Mouse (Mus musculus) effector memory CD4-positive, alpha-beta T cell, adult 7 months (primary cell): ENCODE data around the gene Map2k6. TPM values are rescaled to one million over a fixed set of nuclear protein-coding genes. Genes with fewer than 3 reads are reported as not detected.

Experiments
- polyA plus RNA-seq: library from polyadenylated mRNA; unstranded; fragments of 100-300 nt; shearing (Covaris generic); gene quantifications from one replicate; pipeline ENCODE4 v1.2.1, GENCODE M21; 2017

The Map2k6 gene
- 11.3 TPM for polyA plus RNA-seq

DNA sequence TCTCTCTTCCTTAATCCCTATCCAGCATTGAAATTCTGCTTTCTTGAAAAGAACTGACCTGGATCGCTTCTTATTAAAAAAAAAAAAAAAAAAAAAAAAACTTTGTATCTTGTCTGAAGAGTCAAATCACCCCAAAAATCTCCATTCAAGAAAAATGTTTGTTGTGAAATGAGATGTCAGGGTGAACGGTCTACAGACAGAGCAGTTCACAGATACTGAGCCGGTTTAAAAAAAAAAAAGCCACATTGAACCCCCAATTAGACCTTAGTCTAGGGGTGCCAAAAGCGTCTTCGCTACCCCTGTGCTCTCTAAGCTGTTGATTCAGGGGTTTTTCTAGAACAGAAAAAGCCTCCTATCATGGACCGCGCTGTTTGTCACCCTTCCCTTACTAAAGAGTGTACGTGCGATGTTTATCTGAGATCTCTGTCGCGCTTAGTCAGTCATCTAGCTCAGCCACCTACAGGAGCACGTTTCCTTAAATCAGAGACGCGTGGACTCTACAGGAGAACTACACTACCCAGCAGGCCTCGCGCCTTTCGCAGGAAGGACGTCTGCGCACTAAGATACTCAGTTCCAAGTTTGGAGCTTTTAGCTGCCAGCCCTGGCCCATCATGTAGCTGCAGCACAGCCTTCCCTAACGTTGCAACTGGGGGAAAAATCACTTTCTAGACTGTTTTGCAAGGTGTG lies at the start of gene Map2k6:
Gene Map2k6, plus strand, starts transcription at position 570 of the 687 bp plus-strand sequence.

Other genes with a start within 250 kb of the Map2k6 start
- not detected for gene Abca9, start 230.9 kb upstream of the Map2k6 start, polyA plus RNA-seq
- not detected for gene Abca6, start 147.3 kb upstream of the Map2k6 start, polyA plus RNA-seq
- gene Abca5, start 61.4 kb upstream of the Map2k6 start, polyA plus RNA-seq = 4.1 TPM